Mouse (Mus musculus) stomach, postnatal 0 days (tissue): ENCODE results near the gene Cib2.

Source experiments
- CTCF ChIP-seq: IDR thresholded peaks from 2 replicates; pipeline ENCODE4 v1.5.1; 2016; ENCODE audit warnings: antibody characterized with exemption, low read depth, mild to moderate bottlenecking, moderate library complexity
- EP300 ChIP-seq: optimal IDR thresholded peaks from 2 replicates; pipeline ENCODE3; 2016; ENCODE audit warnings: antibody characterized with exemption

- TF ChIP-seq EP300 (no peak), CTCF (no peak)
Observed at GRCm38 (mm10) chr9:54585839-54586198, 25.8 kb upstream of the Cib2 start.
